Mouse (Mus musculus) testis, adult 2 months (tissue): ENCODE measurements around the gene Zmiz2. TPM values are rescaled to one million over a fixed set of nuclear protein-coding genes. Genes with fewer than 3 reads are reported as not detected.
A peak's percentile ranks its signal among the peaks of the same experiment; 100 is the strongest.
"Not testable (repeated sequence)": the region's sequence is repeated elsewhere in the genome, so short reads cannot be mapped to it uniquely, and the experiment has no call there.

ENCODE experiments used
- H3K27ac ChIP-seq: fragments of 200-500 bp; 2 replicates; pipeline ENCODE4 v1.5.1; 2012; ENCODE audit warnings: low read depth, low read length; ENCODE audit not compliant: control insufficient read depth, insufficient read depth
- H3K27me3 ChIP-seq: fragments of 200-500 bp; 2 replicates; pipeline ENCODE4 v1.6.1; 2012; ENCODE audit warnings: mild to moderate bottlenecking, low read length, moderate library complexity; ENCODE audit not compliant: control insufficient read depth, insufficient read depth
- H3K36me3 ChIP-seq: fragments of 200-500 bp; 2 replicates; pipeline ENCODE4 v1.6.1; 2012; ENCODE audit warnings: mild to moderate bottlenecking, low read length; ENCODE audit not compliant: control insufficient read depth, insufficient read depth
- H3K4me1 ChIP-seq: fragments of 200-500 bp; 2 replicates; pipeline ENCODE4 v1.6.1; 2012; ENCODE audit warnings: low read length; ENCODE audit not compliant: control insufficient read depth, insufficient read depth
- H3K4me3 ChIP-seq: fragments of 200-500 bp; 2 replicates; pipeline ENCODE4 v1.5.1; 2012; ENCODE audit warnings: low read depth, mild to moderate bottlenecking, low read length, moderate library complexity, mixed read lengths; ENCODE audit not compliant: control insufficient read depth
- CTCF ChIP-seq: fragments of 200-500 bp; IDR thresholded peaks from 2 replicates; pipeline ENCODE4 v1.5.1; 2012; ENCODE audit warnings: low read depth, mild to moderate bottlenecking, inconsistent platforms, low read length, moderate library complexity; ENCODE audit not compliant: control insufficient read depth, insufficient read depth, insufficient replicate concordance
- POLR2A ChIP-seq: fragments of 200-500 bp; IDR thresholded peaks from 2 replicates; pipeline ENCODE4 v1.6.1; 2012; ENCODE audit warnings: low read depth, mild to moderate bottlenecking, inconsistent platforms, low read length, moderate library complexity; ENCODE audit not compliant: control insufficient read depth
- polyA plus RNA-seq: library from polyadenylated mRNA; depleted of rRNA; stranded (reverse); fragments of >200 nt; gene quantifications from 2 replicates; pipeline ENCODE4 v1.2.3, GENCODE M21; 2012

Zmiz2 gene
- polyA plus RNA-seq, 1 experiment, result 160 TPM

DNA sequence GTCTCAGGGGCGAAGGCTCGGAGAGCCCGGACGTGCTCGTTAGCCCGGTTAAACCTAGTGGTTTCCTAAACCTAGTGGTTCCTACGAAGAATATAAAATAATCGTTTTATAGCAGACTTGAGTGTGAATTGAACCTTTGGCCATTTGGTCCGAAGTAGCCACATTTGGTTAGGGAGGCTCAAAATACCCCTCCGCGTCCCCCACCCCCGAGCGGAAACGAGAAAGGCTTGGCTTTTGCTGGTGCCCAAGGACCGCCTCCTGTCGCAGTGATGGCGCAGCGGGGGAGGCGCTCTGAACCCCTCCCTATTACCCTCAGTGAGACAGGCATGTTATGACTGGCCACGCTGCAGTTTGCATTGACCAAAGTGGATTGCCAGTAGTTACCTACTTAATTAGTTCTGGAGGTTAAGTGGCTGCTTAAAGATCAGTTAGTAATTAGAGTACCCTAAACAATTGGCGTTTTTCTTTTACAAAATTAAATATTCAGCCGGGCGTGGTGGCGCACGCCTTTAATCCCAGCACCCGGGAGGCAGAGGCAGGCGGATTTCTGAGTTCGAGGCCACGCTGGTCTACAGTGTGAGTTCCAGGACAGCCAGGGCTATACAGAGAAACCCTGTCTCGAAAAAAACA, 27.6 kb downstream of the Zmiz2 start:
- TF ChIP-seq POLR2A, result no peak
- TF ChIP-seq CTCF, result no peak
- Histone ChIP-seq H3K27me3 (no peaks in the 10 kb centered on the region), H3K36me3 (no peaks in the 10 kb centered on the region; the same call in 1 of the 2 replicates), H3K4me1 (peaks cover 10% of the 10 kb centered on the region), H3K4me3 (peak overlapping the region; percentile 99), H3K27ac (peak overlapping the region; percentile 99)

DNA sequence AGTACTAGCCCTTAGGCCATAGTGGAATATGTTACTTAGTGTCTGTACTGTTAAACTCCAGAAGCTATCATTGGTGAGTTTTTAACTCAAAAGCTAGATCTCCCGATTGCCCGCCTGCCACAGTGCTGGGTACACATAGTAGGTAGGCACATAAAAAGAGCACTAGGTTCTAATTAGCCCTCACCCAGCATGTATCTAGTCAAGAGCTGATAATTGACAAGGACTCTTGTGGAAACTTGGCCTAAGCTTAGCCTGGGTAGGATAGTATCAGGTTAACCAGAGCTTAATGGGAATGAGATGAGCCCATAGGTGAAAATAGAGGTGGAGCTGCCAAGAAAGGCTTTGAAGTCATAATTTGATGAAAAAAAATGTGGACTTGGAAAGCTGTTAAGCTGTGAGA, 28.2 kb downstream of the Zmiz2 start:
- no peak overlapping the region; the same call in 1 of the 2 replicates for H3K27ac ChIP-seq
- TF ChIP-seq CTCF (no peak), POLR2A (no peak)

DNA sequence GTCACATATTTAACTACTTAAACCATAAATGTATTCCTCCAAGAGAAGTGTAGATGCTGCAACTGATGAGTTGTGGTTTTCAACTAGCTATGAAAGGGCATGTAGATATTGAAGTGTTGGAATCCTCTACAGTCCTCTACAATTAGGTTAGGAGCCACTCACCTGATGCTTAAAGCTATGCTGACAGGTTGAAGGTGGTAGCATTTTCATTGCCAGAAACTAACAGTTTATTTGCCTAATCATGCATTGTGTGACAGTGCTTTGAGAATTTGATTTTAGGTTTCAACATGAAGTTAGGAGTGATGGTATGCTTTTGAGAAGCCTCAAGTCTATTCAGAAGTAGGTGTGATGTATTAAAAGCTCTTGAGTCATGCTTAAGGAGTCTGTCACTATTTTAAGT, 28.6 kb downstream of the Zmiz2 start:
- Histone ChIP-seq H3K36me3 (no peaks in the 10 kb centered on the region; the same call in 1 of the 2 replicates), H3K27me3 (no peaks in the 10 kb centered on the region)
- TF ChIP-seq CTCF, result no peak
- TF ChIP-seq POLR2A, result no peak

More for the DNA sequence above, 28.2 kb downstream of the Zmiz2 start:
- Histone ChIP-seq H3K4me3 (peak overlapping the region; percentile 99; the same call in 1 of the 2 replicates), H3K4me1 (peaks cover 9% of the 10 kb centered on the region), H3K27me3 (no peaks in the 10 kb centered on the region), H3K36me3 (no peaks in the 10 kb centered on the region; the same call in 1 of the 2 replicates)

DNA sequence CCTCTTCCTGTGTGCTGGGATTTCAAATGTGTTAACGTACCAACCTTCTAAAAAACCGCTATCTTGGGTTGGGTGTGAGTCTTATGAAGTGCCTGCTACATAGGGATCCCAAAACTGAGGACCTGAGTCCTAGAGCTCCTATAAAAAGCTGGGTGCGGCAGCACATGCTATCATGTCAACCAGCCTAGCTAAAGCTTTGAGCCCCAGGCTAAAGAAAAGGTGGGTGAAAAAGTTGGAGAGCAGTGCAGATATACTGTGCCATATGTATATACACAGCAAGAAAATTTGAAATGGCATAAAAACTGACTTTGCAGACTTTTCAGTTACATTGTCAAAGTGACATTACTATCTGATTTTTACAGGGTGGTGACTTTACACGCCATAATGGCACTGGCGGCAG, 29.9 kb downstream of the Zmiz2 start:
- no peak overlapping the region for H3K4me3 ChIP-seq
- H3K27me3 ChIP-seq, result no peaks in the 10 kb centered on the region
- H3K36me3 ChIP-seq, result no peaks in the 10 kb centered on the region; the same call in 1 of the 2 replicates
- H3K27ac ChIP-seq, result no peak overlapping the region
- no peak for TF ChIP-seq POLR2A
- TF ChIP-seq CTCF, result no peak
- peaks cover 5% of the 10 kb centered on the region for H3K4me1 ChIP-seq

More for the DNA sequence above, 28.6 kb downstream of the Zmiz2 start:
- no peak overlapping the region for H3K4me3 ChIP-seq
- H3K4me1 ChIP-seq, result peaks cover 9% of the 10 kb centered on the region
- no peak overlapping the region for H3K27ac ChIP-seq

DNA sequence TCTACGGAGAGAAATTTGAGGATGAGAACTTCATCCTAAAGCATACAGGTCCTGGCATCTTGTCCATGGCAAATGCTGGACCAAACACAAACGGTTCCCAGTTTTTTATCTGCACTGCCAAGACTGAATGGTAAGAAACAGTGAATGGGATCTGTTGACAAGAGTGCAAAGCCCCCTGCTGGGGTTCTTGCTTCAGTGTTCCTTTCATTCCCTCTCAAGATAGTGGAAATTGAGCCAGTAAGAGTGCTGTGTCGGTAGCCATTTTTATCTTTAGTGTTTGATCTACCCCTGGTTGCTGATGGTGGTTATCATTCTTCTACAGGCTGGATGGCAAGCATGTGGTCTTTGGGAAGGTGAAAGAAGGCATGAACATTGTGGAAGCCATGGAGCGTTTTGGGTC, 30.3 kb downstream of the Zmiz2 start:
- H3K36me3 ChIP-seq, result not testable (repeated sequence)

DNA sequence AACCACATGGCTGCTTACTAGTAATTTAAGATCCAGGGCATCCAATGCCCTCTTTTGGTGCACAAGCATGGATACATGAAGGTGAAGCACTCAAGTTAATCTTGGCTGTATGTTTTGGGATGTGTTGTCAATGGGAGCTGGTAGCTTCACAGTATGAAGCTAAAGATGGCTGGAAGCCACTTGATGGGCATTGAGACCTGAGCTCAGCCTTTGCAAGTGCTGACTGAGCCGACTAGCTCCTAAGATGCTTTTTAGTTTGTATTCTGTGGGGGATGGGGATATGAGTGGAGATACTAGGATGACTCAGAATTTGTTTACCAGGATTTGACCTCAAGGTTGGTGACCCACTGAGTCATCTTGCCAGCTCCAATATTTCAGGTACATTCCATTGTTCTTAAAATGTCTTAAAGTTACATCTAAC, 31.4 kb downstream of the Zmiz2 start:
- Histone ChIP-seq H3K36me3 (peaks cover 1% of the 10 kb centered on the region; the same call in 1 of the 2 replicates), H3K27me3 (no peaks in the 10 kb centered on the region), H3K4me3 (no peak overlapping the region), H3K27ac (no peak overlapping the region), H3K4me1 (peaks cover 3% of the 10 kb centered on the region; the same call in 1 of the 2 replicates)
- no peak for TF ChIP-seq POLR2A
- TF ChIP-seq CTCF, result no peak

More for the DNA sequence above, 30.3 kb downstream of the Zmiz2 start:
- H3K4me1 ChIP-seq, H3K27ac ChIP-seq, H3K4me3 ChIP-seq, H3K27me3 ChIP-seq: not testable (repeated sequence)

DNA sequence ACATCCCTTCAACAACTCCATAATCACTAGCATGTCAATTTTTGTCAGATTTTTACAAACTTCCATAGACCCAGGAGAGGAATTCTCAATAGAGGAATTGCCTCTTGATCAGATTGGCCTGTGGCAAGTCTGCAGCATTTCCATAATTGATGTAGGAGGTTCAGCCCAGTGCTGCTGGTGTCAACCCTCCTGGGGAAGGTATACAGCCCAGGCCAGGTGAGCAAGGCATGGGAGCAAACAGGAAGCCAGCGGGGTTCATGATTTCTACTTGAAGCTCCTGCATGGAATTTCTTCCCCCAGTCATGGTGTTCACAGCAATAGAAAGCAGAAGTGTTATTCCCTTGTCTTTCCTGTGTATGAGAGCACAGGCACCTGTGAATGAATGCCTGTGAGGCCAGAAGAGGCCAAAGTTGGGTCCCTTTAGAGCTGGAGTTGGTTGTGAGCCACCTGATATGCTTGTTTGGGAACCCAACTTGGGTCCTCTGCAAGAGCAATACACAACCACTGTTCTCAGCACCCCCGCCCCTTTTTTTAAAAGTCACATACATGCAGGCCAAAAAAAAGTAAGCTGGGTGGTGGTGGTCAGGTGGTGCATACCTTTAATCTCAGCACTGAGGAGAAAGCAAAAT, 32.0 kb downstream of the Zmiz2 start:
- H3K4me3 ChIP-seq, result no peak overlapping the region
- H3K4me1 ChIP-seq, result peaks cover 3% of the 10 kb centered on the region; the same call in 1 of the 2 replicates
- no peaks in the 10 kb centered on the region for H3K27me3 ChIP-seq
- H3K36me3 ChIP-seq, result peaks cover 1% of the 10 kb centered on the region; the same call in 1 of the 2 replicates
- TF ChIP-seq POLR2A, result no peak
- no peak for TF ChIP-seq CTCF
- H3K27ac ChIP-seq, result no peak overlapping the region

DNA sequence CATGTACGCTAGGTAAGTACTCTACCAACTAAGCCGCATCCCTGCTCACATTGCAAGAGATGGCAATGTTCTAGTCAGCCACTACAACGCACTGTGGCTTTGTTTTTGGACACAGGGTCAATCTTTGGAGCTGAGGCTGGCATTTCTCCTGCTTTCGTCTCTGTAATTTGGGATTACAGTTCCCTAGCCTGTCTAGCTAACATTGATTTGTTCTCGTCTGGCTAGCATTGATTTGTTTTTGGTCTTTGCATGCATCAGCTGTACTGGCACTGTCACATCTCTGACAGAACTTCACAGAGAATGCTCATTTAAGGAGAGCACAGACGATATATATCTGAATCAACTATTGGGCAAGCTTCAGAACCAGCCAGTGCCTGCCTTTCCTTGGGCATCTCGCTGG, 41.3 kb downstream of the Zmiz2 start:
- peaks cover 4% of the 10 kb centered on the region for H3K36me3 ChIP-seq
- H3K27me3 ChIP-seq, result no peaks in the 10 kb centered on the region
- no peak overlapping the region for H3K4me3 ChIP-seq
- H3K27ac ChIP-seq, result no peak overlapping the region
- H3K4me1 ChIP-seq, result no peaks in the 10 kb centered on the region
- no peak for TF ChIP-seq POLR2A
- no peak for TF ChIP-seq CTCF
